Mouse (Mus musculus) spleen, postnatal 4 days (tissue): ENCODE data around the gene Rfc4.
"Not testable (repeated sequence)": the region's sequence is repeated elsewhere in the genome, so short reads cannot be mapped to it uniquely, and the experiment has no call there.

Source experiments
- DNase-seq, 2 experiments: peaks; one replicate each; pipeline ENCODE4 v3.0.0; 2022; ENCODE audit warnings: low spot score in 2 of 2

The Rfc4 gene

GRCm38 (mm10) chr16:23103038-23103745 lies 24.3 kb downstream of the Rfc4 start:
- DNase-seq: no peak

- DNase-seq: no peak
Observed at GRCm38 (mm10) chr16:23102340-23103037, 25.0 kb downstream of the Rfc4 start.

- DNase-seq: no peak
Observed at GRCm38 (mm10) chr16:23100613-23101012, 26.9 kb downstream of the Rfc4 start.

- DNase-seq: no peak
Observed at GRCm38 (mm10) chr16:23100099-23100575, 27.4 kb downstream of the Rfc4 start.

- DNase-seq: no peak
Observed at GRCm38 (mm10) chr16:23099632-23100031, 27.9 kb downstream of the Rfc4 start.

DNA sequence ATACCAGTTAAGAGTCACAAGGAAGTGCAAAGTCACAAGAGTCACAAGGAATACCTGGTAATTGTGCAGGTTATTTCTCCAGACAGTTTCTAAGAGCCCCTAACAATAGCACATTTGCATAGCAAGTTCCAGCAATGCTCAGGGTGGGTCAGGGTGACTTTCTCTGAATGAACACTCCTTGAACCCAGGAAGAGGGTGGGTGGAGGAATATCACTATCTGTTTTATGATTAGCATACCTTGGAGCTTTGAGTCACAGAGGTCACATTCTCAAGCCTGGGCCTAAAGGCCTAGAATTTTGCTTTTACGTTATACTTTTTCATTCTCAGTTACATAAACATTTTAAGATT lies 29.5 kb downstream of the Rfc4 start:
- not testable (repeated sequence) for DNase-seq

DNA sequence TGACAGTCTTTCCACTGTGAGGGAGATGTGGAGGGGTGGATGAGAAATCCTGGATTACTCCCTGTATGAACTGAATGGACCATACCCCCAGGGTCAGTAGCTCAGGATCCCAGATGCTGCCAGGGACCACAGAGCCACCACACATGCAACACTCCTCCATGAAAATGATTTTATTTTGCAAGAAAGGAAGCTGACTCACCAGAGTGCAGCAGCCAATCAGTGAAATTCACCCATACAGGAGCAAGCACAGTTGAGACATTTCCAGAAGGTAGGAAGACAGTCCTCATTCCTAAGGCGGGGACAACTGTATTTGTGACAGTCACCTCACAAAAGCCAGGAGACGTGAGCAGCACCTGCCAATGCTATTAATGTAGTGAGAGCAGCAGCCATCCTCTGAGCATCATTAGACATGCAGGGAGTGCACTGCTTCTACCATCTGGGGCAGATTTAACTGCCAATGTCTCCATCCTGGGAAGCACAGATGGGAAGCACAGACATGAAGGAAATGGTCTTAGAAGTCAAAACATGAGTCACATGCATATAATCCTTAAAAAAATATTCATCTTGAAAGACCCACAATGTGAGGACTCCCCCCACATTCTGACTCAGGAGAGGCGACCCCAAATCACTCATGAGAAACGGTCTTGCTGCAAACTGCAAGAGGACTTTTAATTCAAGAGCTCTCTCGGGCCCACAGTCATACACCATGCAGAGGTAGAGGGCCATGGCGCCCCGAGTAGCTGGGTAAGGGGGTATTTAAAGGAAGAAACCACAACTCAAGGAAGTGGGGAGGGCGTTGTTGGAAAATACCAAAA lies 30.0 kb downstream of the Rfc4 start:
- not testable (repeated sequence) for DNase-seq

DNA sequence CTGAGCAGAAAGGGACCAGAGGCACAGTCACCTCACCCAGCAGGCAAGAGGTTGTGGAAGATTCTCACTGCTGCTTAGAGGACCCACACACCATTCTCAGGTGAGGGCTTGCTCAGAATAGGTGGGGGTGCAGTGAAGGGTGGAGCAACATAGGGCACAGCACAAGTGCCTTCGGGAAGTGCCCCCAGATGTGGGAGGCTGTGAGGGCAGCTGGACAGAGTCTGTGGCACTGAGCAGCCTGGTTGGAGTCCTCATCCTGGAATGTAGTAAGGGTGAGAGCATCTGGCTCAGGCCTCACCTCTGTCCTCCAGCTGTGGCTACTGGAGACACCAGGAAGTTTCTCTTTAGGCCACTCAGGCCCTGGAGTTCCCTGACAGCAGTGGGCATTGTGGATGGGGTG lies 30.7 kb downstream of the Rfc4 start:
- not testable (repeated sequence) for DNase-seq

DNA sequence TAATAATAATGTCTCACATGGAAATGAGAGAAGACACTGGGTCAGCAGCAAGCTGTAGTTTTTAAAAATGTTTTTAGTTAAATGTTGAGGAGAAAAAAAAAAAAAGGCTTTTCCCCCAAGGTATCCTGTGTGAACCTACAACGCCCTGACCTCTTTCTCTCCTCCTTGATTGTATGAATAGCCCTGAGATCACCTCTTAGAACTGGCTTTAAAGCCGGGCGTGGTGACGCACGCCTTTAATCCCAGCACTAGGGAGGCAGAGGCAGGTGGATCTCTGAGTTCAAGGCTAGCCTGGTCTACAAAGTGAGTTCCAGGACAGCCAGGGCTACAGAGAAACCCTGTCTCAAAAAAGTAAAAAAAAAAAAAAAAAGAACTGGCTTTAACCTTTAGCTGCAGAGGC lies 32.0 kb downstream of the Rfc4 start:
- not testable (repeated sequence) for DNase-seq

- DNase-seq: no peak
Observed at GRCm38 (mm10) chr16:23094136-23094535, 33.4 kb downstream of the Rfc4 start.

DNA sequence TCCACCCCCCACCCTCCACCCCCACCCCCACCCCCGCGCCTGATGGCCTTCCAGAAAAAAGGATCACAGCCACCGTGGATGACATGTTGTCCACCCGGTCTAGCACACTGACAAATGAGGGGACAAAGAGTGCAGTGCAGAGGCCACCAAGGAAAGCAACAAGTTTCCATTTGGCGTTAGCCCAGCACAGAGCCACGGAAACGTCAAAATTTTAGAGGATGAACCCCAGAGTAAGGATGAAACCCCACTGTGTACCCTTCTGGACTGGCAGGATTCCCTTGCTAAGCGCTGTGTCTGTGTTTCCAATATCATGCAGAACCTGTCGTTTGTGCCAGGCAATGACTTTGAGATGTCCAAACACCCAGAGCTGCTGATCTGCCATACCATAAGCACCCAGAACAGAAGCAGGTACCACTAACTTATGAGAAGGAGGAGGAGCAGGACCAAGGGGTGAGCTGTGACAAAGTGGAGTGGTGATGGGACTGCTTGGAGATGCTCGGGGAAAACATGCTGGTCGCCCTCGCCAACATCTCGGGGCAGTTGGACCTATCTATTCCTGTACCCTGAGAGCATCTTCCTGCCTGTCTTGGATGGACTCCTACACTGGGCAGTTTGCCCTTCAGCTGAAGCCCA lies 34.1 kb downstream of the Rfc4 start:
- no peak for DNase-seq

- DNase-seq: not testable (repeated sequence)
Observed at GRCm38 (mm10) chr16:23091345-23091744, 36.2 kb downstream of the Rfc4 start.

GRCm38 (mm10) chr16:23088491-23088890 lies 39.0 kb downstream of the Rfc4 start:
- DNase-seq: not testable (repeated sequence)

DNA sequence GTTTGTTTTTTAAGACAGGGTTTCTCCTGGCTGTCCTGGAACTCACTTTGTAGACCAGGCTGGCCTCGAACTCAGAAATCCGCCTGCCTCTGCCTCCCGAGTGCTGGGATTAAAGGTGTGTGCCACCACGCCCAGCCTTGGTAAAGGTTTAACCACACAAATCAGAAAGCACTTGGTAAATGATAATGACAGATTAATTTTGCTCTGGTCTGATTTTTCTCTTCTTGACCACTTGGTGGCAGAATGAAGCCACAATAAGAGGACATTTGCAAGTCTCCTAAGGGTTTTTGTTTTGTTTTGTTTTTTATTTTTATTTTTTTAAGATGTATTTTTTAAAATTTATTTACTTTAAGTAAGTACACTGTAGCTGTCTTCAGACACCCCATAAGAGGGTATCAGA lies 39.8 kb downstream of the Rfc4 start:
- not testable (repeated sequence) for DNase-seq

DNA sequence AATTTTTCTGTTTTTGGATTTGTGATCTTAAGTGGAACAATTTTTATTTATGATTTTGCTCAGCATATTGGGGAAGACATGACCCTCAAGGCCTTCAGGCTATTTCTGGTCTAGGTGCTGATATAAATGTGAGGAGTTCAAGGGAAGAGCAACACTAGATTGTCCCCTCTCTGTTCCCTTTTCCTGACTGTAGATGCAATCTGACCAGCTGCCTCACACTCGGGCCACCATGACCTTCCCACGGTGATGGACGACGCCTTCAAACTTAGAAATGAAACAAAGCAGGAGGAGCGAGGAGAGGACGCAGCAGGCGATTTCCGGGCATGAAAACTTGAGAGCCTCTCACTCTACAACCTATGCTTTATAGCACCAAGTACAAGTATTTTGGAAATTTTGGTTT lies 40.4 kb downstream of the Rfc4 start:
- DNase-seq: not testable (repeated sequence)

DNA sequence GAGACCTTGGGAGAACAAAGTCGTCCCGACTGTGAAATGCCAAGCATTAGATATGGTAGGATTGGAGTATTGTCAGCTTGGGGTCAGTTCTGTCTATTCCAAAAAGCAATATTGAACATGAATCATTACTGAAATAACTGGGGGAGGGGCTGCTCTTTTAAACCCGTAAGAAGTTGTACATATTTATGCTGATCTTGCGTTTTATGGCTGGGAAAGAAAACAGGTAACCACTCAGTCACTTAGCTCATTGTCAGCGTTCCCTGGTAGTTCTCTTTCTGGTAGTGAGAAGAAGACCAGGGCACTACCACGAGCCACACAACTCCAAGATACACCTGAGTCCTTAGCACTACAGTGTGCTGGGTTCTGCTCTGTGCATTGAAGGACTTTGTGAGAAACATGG lies 50.0 kb downstream of the Rfc4 start:
- not testable (repeated sequence) for DNase-seq
